Mouse (Mus musculus) monocyte, adult 5-6 weeks (primary cell): ENCODE results near the gene Sept5. TPM values are rescaled to one million over a fixed set of nuclear protein-coding genes. Genes with fewer than 3 reads are reported as not detected.
A peak's percentile ranks its signal among the peaks of the same experiment; 100 is the strongest.

Experiments
- ATAC-seq: fragments of 153-309, 156-312 bp; replicated peaks from 2 replicates; pipeline ENCODE4 v1.8.0; 2017; ENCODE audit warnings: mild to moderate bottlenecking; ENCODE audit not compliant: low TSS enrichment, insufficient number of reproducible peaks, severe bottlenecking, poor library complexity, low FRiP score
- total RNA-seq: library from RNA; stranded (forward); fragments of 200-1000, 200-491, 200-594 nt; gene quantifications from 3 replicates; pipeline ENCODE4 v1.2.3, GENCODE M21; 2017

Sept5 gene
- total RNA-seq = 1.5 to 6.3 TPM (median 4.2 TPM) in 3 replicates

- ATAC-seq = no peak
Observed at GRCm38 (mm10) chr16:18629390-18630231, at the start of gene Sept5. Gene Sept5, minus strand, starts transcription at chr16:18629954.

- no peak for ATAC-seq
Observed at GRCm38 (mm10) chr16:18679112-18679511, 49.4 kb upstream of the Sept5 start.

- peak; percentile 59; the same call in 1 of the 2 replicates for ATAC-seq
Observed at GRCm38 (mm10) chr16:18677746-18678679, 48.3 kb upstream of the Sept5 start.

- ATAC-seq = no peak
Observed at GRCm38 (mm10) chr16:18673005-18673404, 43.3 kb upstream of the Sept5 start.

GRCm38 (mm10) chr16:18672027-18672426, 42.3 kb upstream of the Sept5 start:
- no peak for ATAC-seq

GRCm38 (mm10) chr16:18669914-18670313, 40.2 kb upstream of the Sept5 start:
- ATAC-seq = no peak

- ATAC-seq = no peak
Observed at GRCm38 (mm10) chr16:18658597-18658996, 28.8 kb upstream of the Sept5 start.

- no peak for ATAC-seq
Observed at GRCm38 (mm10) chr16:18655372-18656098, 25.8 kb upstream of the Sept5 start.

- ATAC-seq = no peak
Observed at GRCm38 (mm10) chr16:18653290-18654160, 23.8 kb upstream of the Sept5 start.

GRCm38 (mm10) chr16:18649126-18649525, 19.4 kb upstream of the Sept5 start:
- no peak for ATAC-seq

- no peak for ATAC-seq
Observed at GRCm38 (mm10) chr16:18645329-18645728, 15.6 kb upstream of the Sept5 start.

- no peak for ATAC-seq
Observed at GRCm38 (mm10) chr16:18644485-18644884, 14.7 kb upstream of the Sept5 start.

GRCm38 (mm10) chr16:18643406-18643998, 13.7 kb upstream of the Sept5 start:
- ATAC-seq = no peak

GRCm38 (mm10) chr16:18642897-18643296, 13.1 kb upstream of the Sept5 start:
- ATAC-seq = no peak

- ATAC-seq = no peak
Observed at GRCm38 (mm10) chr16:18642291-18642690, 12.5 kb upstream of the Sept5 start.

GRCm38 (mm10) chr16:18639382-18639929, 9.7 kb upstream of the Sept5 start:
- no peak for ATAC-seq

GRCm38 (mm10) chr16:18638396-18638795, 8.6 kb upstream of the Sept5 start:
- ATAC-seq = no peak
